ENCODE assay signal across 8 mouse cellular contexts in genomic region chr14:31251084-31251604, GRCm38 (mm10). TPM values are rescaled to one million over a fixed set of nuclear protein-coding genes. Genes with fewer than 3 reads are reported as not detected.
A peak's percentile ranks its signal among the peaks of the same experiment; 100 is the strongest.
DNase-seq lines count a peak whose midpoint lies in the region; ATAC-seq lines count a peak whose summit lies in the region.

TSS of gene Phf7 (minus strand) at chr14:31251317.
TSS of gene Bap1 (plus strand) at chr14:31251450.

- peaks cover 8% of the 10 kb centered on the region for H3K4me1 ChIP-seq in intestine, embryonic 16.5 days (ENCODE audit: control insufficient read depth, insufficient read depth, low read length)
- peaks cover 28% of the 10 kb centered on the region for H3K4me1 ChIP-seq in midbrain, embryonic 10.5 days

- H3K36me3 ChIP-seq in intestine, embryonic 16.5 days (ENCODE audit: control insufficient read depth, insufficient read depth, low read length), result peaks cover 8% of the 10 kb centered on the region
- peaks cover 37% of the 10 kb centered on the region for H3K36me3 ChIP-seq in midbrain, embryonic 10.5 days

- H3K27ac ChIP-seq in intestine, embryonic 16.5 days (ENCODE audit: low read length), result peak within 1 kb of the TSS; percentile 94
- peak within 1 kb of the TSS; percentile 96 for H3K27ac ChIP-seq in midbrain, embryonic 10.5 days (replicated peaks)

- DNase-seq in adrenal gland, postnatal 10 days, result peak; percentile 98
- peak; percentile 99 for DNase-seq in embryo, embryonic 9.5 days (ENCODE audit: extremely low spot score)
- DNase-seq in gastrocnemius, postnatal 4 days (ENCODE audit: low spot score in 2 of 2), result peak; percentile 96
- DNase-seq in left cerebral cortex, postnatal 36 days (ENCODE audit: low spot score in 2 of 2), result peak; percentile 96
- DNase-seq in midbrain, embryonic 10.5 days (ENCODE audit: low spot score), result peak; percentile 96
- DNase-seq in right cerebral cortex, postnatal 36 days (ENCODE audit: low spot score in 2 of 2), result peak; percentile 91 to 92
- DNase-seq in urinary bladder, postnatal 4 days (ENCODE audit: low spot score in 2 of 2), result peak; percentile 93 to 96

- H3K9ac ChIP-seq in intestine, embryonic 16.5 days (ENCODE audit: low read depth, low read length), result peak within 1 kb of the TSS; percentile 98

- H3K4me3 ChIP-seq in intestine, embryonic 16.5 days (ENCODE audit: low read length), result peak within 1 kb of the TSS; percentile 98
- H3K4me3 ChIP-seq in midbrain, embryonic 10.5 days, result peak within 1 kb of the TSS; percentile 99

- under 1% methylated on average over 70 of the region's 75 CpGs for WGBS in intestine, embryonic 16.5 days
- under 1% methylated on average over 74 of the region's 75 CpGs for WGBS in midbrain, embryonic 10.5 days

- H3K9me3 ChIP-seq in intestine, embryonic 16.5 days (ENCODE audit: control insufficient read depth, low read length), result no peaks in the 10 kb centered on the region
- H3K9me3 ChIP-seq in midbrain, embryonic 10.5 days (replicated peaks), result no peaks in the 10 kb centered on the region

- peak within 1 kb of the TSS; percentile 73 for H3K4me2 ChIP-seq in intestine, embryonic 16.5 days (ENCODE audit: low read depth, low read length)

- no peaks in the 10 kb centered on the region for H3K27me3 ChIP-seq in intestine, embryonic 16.5 days (replicated peaks; ENCODE audit: control insufficient read depth, insufficient read depth, low read length)
- H3K27me3 ChIP-seq in midbrain, embryonic 10.5 days (ENCODE audit: low read depth, poor library complexity, severe bottlenecking), result no peaks in the 10 kb centered on the region

- ATAC-seq in intestine, embryonic 16.5 days, result peak; percentile 93

- intact Hi-C loops in left cerebral cortex, postnatal 36 days (cut with DNase I), result loop anchor here (5.0 kb wide), 2 partner anchors 44 to 86 kb away; partner anchors contain the start of genes Capn7 and Tnnc1

RNA-seq across cellular contexts. Expression of gene Phf7, which starts in this region (rescaled TPM):
- total RNA-seq in adrenal gland, postnatal 10 days (2021), result 1 to 10 TPM; 9.1 to 9.2 TPM
- total RNA-seq in gastrocnemius, postnatal 4 days (2021), result 1 to 10 TPM; 7.3 to 9.4 TPM
- 10.5 and 10.8 TPM in 2 replicates for polyA plus RNA-seq in intestine, embryonic 16.5 days (2015; fragmentation: Nextera tagmentation; extraction: Ambion mirVana)
- 1 to 10 TPM; 4.4 to 4.6 TPM for total RNA-seq in left cerebral cortex, postnatal 36 days (2021)
- polyA plus RNA-seq in midbrain, embryonic 10.5 days (2016; fragmentation: Nextera tagmentation; extraction: Ambion mirVana), result 13.4 and 13.5 TPM in 2 replicates

RNA-seq across cellular contexts. Expression of gene Bap1, which starts in this region (rescaled TPM):
- 10 to 100 TPM; 58.4 to 67.6 TPM for total RNA-seq in adrenal gland, postnatal 10 days (2021)
- total RNA-seq in gastrocnemius, postnatal 4 days (2021), result 10 to 100 TPM; 49.3 to 53.2 TPM
- 61.8 and 63.3 TPM in 2 replicates for polyA plus RNA-seq in intestine, embryonic 16.5 days (2015; fragmentation: Nextera tagmentation; extraction: Ambion mirVana)
- 100 to 1,000 TPM; 144 to 148 TPM for total RNA-seq in left cerebral cortex, postnatal 36 days (2021)
- 136 and 151 TPM in 2 replicates for polyA plus RNA-seq in midbrain, embryonic 10.5 days (2016; fragmentation: Nextera tagmentation; extraction: Ambion mirVana)

Comparison
In these comparisons a context has a peak if more than half of its experiments do, and no peak if none do; other contexts are left out.
1. Peak in every context shown above with its lines: DNase-seq, ATAC-seq, H3K4me3 ChIP-seq and H3K27ac ChIP-seq.